Mouse (Mus musculus) thymus, adult 2 months (tissue): ENCODE results near the gene Gm10300. TPM values are rescaled to one million over a fixed set of nuclear protein-coding genes. Genes with fewer than 3 reads are reported as not detected.

Experiments
- DNase-seq: peaks from one replicate; pipeline ENCODE4 v3.0.0; 2021
- H3K27ac ChIP-seq: fragments of 200-500 bp; 2 replicates; pipeline ENCODE4 v1.5.1; 2012; ENCODE audit warnings: low read length, control low read depth; ENCODE audit not compliant: control insufficient read depth, insufficient read depth
- H3K27me3 ChIP-seq: fragments of 200-500 bp; 2 replicates; pipeline ENCODE4 v1.6.1; 2012; ENCODE audit warnings: mild to moderate bottlenecking, low read length, moderate library complexity, mixed read lengths; ENCODE audit not compliant: control insufficient read depth, insufficient read depth
- H3K36me3 ChIP-seq: fragments of 200-500 bp; 2 replicates; pipeline ENCODE4 v1.6.1; 2012; ENCODE audit warnings: mild to moderate bottlenecking, low read length, moderate library complexity; ENCODE audit not compliant: control insufficient read depth, insufficient read depth
- H3K4me1 ChIP-seq: fragments of 200-500 bp; replicated peaks from 2 replicates; pipeline ENCODE4 v1.6.1; 2012; ENCODE audit warnings: low read length; ENCODE audit not compliant: control insufficient read depth, insufficient read depth
- H3K4me3 ChIP-seq: fragments of 200-500 bp; 2 replicates; pipeline ENCODE4 v1.5.1; 2012; ENCODE audit warnings: mild to moderate bottlenecking, low read length, control low read depth, moderate library complexity; ENCODE audit not compliant: control insufficient read depth, insufficient read depth
- CTCF ChIP-seq: fragments of 200-500 bp; IDR thresholded peaks from 2 replicates; pipeline ENCODE4 v1.5.1; 2012; ENCODE audit warnings: mild to moderate bottlenecking, control low read depth, low read length, moderate library complexity, borderline replicate concordance; ENCODE audit not compliant: control insufficient read depth, poor library complexity, insufficient read depth; ENCODE audit errors: extremely low read depth
- POLR2A ChIP-seq: fragments of 200-500 bp; IDR thresholded peaks from 2 replicates; pipeline ENCODE4 v1.6.1; 2012; ENCODE audit warnings: mild to moderate bottlenecking, low read length, control low read depth, moderate library complexity; ENCODE audit not compliant: control insufficient read depth, poor library complexity, insufficient read depth; ENCODE audit errors: extremely low read depth
- WGBS: fragments of 180-500 bp; shearing (Covaris S2); methylation state at CpG from one replicate; pipeline ENCODE4 v1.1.7; 2018; 5-methylcytosine and 5-hydroxymethylcytosine counted together
- polyA plus RNA-seq: library from polyadenylated mRNA; depleted of rRNA; stranded (reverse); fragments of >200 nt; gene quantifications from 2 replicates; pipeline ENCODE4 v1.2.3, GENCODE M21; 2012

The Gm10300 gene
- polyA plus RNA-seq, 1 experiment, result 0.07 TPM

- no peaks in the 10 kb centered on the region for H3K36me3 ChIP-seq
- no peak for DNase-seq
- H3K4me1 ChIP-seq, result peaks cover 10% of the 10 kb centered on the region
- H3K27ac ChIP-seq, result no peak overlapping the region
- WGBS, result 95% methylated on average over 2 of the region's 2 CpGs
- no peak for TF ChIP-seq CTCF
- TF ChIP-seq POLR2A, result no peak
- H3K27me3 ChIP-seq, result no peaks in the 10 kb centered on the region
- no peak overlapping the region for H3K4me3 ChIP-seq
These were observed 2.8 kb upstream of the Gm10300 start for GRCm38 (mm10) chr4:132071674-132072073.

GRCm38 (mm10) chr4:132072156-132072555 lies 2.3 kb upstream of the Gm10300 start:
- no peak overlapping the region for H3K27ac ChIP-seq
- DNase-seq, result no peak
- peaks cover 15% of the 10 kb centered on the region for H3K4me1 ChIP-seq
- no peak overlapping the region for H3K4me3 ChIP-seq
- TF ChIP-seq POLR2A, result no peak
- no peak for TF ChIP-seq CTCF
- H3K36me3 ChIP-seq, result no peaks in the 10 kb centered on the region
- H3K27me3 ChIP-seq, result no peaks in the 10 kb centered on the region
- WGBS, result 95% methylated on average over 3 of the region's 3 CpGs

GRCm38 (mm10) chr4:132072946-132073345 lies 1.6 kb upstream of the Gm10300 start:
- H3K27me3 ChIP-seq, result no peaks in the 10 kb centered on the region
- no peak overlapping the region for H3K4me3 ChIP-seq
- WGBS, result 94% methylated on average over 6 of the region's 6 CpGs
- no peak overlapping the region for H3K27ac ChIP-seq
- peaks cover 15% of the 10 kb centered on the region for H3K4me1 ChIP-seq
- no peaks in the 10 kb centered on the region for H3K36me3 ChIP-seq
- no peak for TF ChIP-seq POLR2A
- TF ChIP-seq CTCF, result no peak
- DNase-seq, result no peak

- peak; percentile 57; the same call in 1 of the 2 replicates for TF ChIP-seq CTCF
- 0 out of 2 replicates have a peak, but pooled peaks have one; percentile 62 for TF ChIP-seq POLR2A
- peaks cover 15% of the 10 kb centered on the region for H3K4me1 ChIP-seq
- no peaks in the 10 kb centered on the region for H3K36me3 ChIP-seq
- no peak within 1 kb of the TSS for H3K27ac ChIP-seq
- H3K4me3 ChIP-seq, result peak within 1 kb of the TSS; percentile 81
- peak; percentile 100 for DNase-seq
- 3% methylated on average over 47 of the region's 47 CpGs for WGBS
- no peaks in the 10 kb centered on the region for H3K27me3 ChIP-seq
These were observed 654 bp downstream of the Gm10300 start, which contains the start of gene Epb41 for GRCm38 (mm10) chr4:132074933-132075769. Epb41 (minus strand) TSS chr4:132075321.

- Histone ChIP-seq H3K4me1 (peaks cover 15% of the 10 kb centered on the region), H3K36me3 (no peaks in the 10 kb centered on the region), H3K4me3 (no peak overlapping the region), H3K27me3 (no peaks in the 10 kb centered on the region), H3K27ac (no peak overlapping the region)
- 75% methylated on average over 1 of the region's 1 CpGs for WGBS
- TF ChIP-seq CTCF, result no peak
- no peak for TF ChIP-seq POLR2A
- DNase-seq, result no peak
These were observed 1.3 kb downstream of the Gm10300 start for GRCm38 (mm10) chr4:132075796-132076195.

- no peaks in the 10 kb centered on the region for H3K27me3 ChIP-seq
- H3K27ac ChIP-seq, result no peak overlapping the region
- H3K4me1 ChIP-seq, result peaks cover 15% of the 10 kb centered on the region
- peak; percentile 21 for DNase-seq
- TF ChIP-seq POLR2A (no peak), CTCF (no peak)
- WGBS, result 37% methylated on average over 20 of the region's 20 CpGs
- H3K36me3 ChIP-seq, result no peaks in the 10 kb centered on the region
- H3K4me3 ChIP-seq, result no peak overlapping the region
These were observed 2.2 kb downstream of the Gm10300 start for GRCm38 (mm10) chr4:132076480-132077405.
